Mouse (Mus musculus): ENCODE measurements at regions not wholly inside any gene's neighbourhood (a gene's known extent, or its start where the extent isn't known, plus 50 kb on each side); places are given as distances from the start of the nearest gene placed in this dataset.
A peak's percentile ranks its signal among the peaks of the same experiment; 100 is the strongest.

DNA sequence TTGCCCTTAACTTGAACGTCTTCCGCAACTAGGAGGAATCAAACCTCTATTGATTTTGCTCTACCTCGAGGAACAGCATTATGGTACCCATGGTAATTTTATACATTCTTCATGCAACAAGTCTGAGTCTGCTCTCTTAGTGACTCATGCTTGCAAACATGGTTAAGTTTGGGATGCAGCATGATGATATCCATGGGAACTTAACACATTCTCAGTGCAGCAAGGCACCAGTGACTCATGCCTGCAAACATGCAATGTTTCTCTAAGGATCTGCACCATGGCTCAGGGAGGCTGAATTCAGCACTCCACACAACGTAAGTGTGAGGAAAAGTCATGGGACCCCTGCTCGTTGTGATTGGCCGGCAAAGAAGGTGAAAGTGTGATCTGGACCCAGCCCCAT, 487.1 kb upstream of the Kdm8 start:
- H3K4me1 ChIP-seq (ENCODE audit: control insufficient read depth, insufficient read depth, low read length) = no peaks in the 10 kb centered on the region
- H3K27me3 ChIP-seq (replicated peaks; ENCODE audit: control insufficient read depth, insufficient read depth, low read length) = no peaks in the 10 kb centered on the region
- no peak overlapping the region for H3K4me3 ChIP-seq (ENCODE audit: low read depth, low read length)
- H3K9ac ChIP-seq (ENCODE audit: low read depth, low read length) = no peak overlapping the region
- no peak for DNase-seq (ENCODE audit: low spot score)
- no peak overlapping the region for H3K4me2 ChIP-seq (ENCODE audit: low read depth, low read length)
- no peaks in the 10 kb centered on the region for H3K9me3 ChIP-seq (ENCODE audit: control insufficient read depth, low read length)
- H3K27ac ChIP-seq (replicated peaks; ENCODE audit: low read depth, low read length) = no peak overlapping the region
- no peaks in the 10 kb centered on the region for H3K36me3 ChIP-seq (ENCODE audit: control insufficient read depth, insufficient read depth, low read length)
- ATAC-seq (ENCODE audit: low read depth) = no peak
- WGBS = 84% methylated on average over 6 of the region's 6 CpGs

GRCm38 (mm10) chr7:124974870-124975488, 469.5 kb upstream of the Kdm8 start:
- Histone ChIP-seq H3K36me3 (ENCODE audit: control insufficient read depth, insufficient read depth, low read length) (no peaks in the 10 kb centered on the region), H3K9ac (ENCODE audit: low read depth, low read length) (no peak overlapping the region), H3K9me3 (ENCODE audit: control insufficient read depth, low read length) (no peaks in the 10 kb centered on the region), H3K4me2 (ENCODE audit: low read depth, low read length) (no peak overlapping the region), H3K27me3 (replicated peaks; ENCODE audit: control insufficient read depth, insufficient read depth, low read length) (no peaks in the 10 kb centered on the region), H3K4me1 (ENCODE audit: control insufficient read depth, insufficient read depth, low read length) (no peaks in the 10 kb centered on the region), H3K27ac (replicated peaks; ENCODE audit: low read depth, low read length) (no peak overlapping the region), H3K4me3 (ENCODE audit: low read depth, low read length) (no peak overlapping the region)
- DNase-seq (ENCODE audit: low spot score) (no peak), ATAC-seq (ENCODE audit: low read depth) (no peak)
- 62% methylated on average over 5 of the region's 5 CpGs for WGBS

- Histone ChIP-seq H3K27ac (replicated peaks; ENCODE audit: low read depth, low read length) (no peak overlapping the region), H3K27me3 (replicated peaks; ENCODE audit: control insufficient read depth, insufficient read depth, low read length) (no peaks in the 10 kb centered on the region), H3K4me1 (ENCODE audit: control insufficient read depth, insufficient read depth, low read length) (no peaks in the 10 kb centered on the region), H3K4me2 (ENCODE audit: low read depth, low read length) (no peak overlapping the region), H3K9me3 (ENCODE audit: control insufficient read depth, low read length) (no peaks in the 10 kb centered on the region), H3K4me3 (ENCODE audit: low read depth, low read length) (no peak overlapping the region), H3K9ac (ENCODE audit: low read depth, low read length) (no peak overlapping the region), H3K36me3 (ENCODE audit: control insufficient read depth, insufficient read depth, low read length) (no peaks in the 10 kb centered on the region)
- 73% methylated on average over 5 of the region's 5 CpGs for WGBS
- peak; percentile 54 for DNase-seq (ENCODE audit: low spot score)
- no peak for ATAC-seq (ENCODE audit: low read depth)
Observed at GRCm38 (mm10) chr7:124989456-124989855, 455.0 kb upstream of the Kdm8 start.

- Histone ChIP-seq H3K4me1 (ENCODE audit: control insufficient read depth, insufficient read depth, low read length) (no peaks in the 10 kb centered on the region), H3K4me3 (ENCODE audit: low read depth, low read length) (no peak overlapping the region), H3K9ac (ENCODE audit: low read depth, low read length) (no peak overlapping the region), H3K9me3 (ENCODE audit: control insufficient read depth, low read length) (no peaks in the 10 kb centered on the region), H3K27me3 (replicated peaks; ENCODE audit: control insufficient read depth, insufficient read depth, low read length) (no peaks in the 10 kb centered on the region), H3K27ac (replicated peaks; ENCODE audit: low read depth, low read length) (no peak overlapping the region), H3K36me3 (ENCODE audit: control insufficient read depth, insufficient read depth, low read length) (no peaks in the 10 kb centered on the region), H3K4me2 (ENCODE audit: low read depth, low read length) (no peak overlapping the region)
- DNase-seq (ENCODE audit: low spot score) (peak; percentile 60), ATAC-seq (ENCODE audit: low read depth) (no peak)
- WGBS = 20% methylated on average over 13 of the region's 13 CpGs
Observed at GRCm38 (mm10) chr7:124990695-124991094, 453.8 kb upstream of the Kdm8 start.

DNA sequence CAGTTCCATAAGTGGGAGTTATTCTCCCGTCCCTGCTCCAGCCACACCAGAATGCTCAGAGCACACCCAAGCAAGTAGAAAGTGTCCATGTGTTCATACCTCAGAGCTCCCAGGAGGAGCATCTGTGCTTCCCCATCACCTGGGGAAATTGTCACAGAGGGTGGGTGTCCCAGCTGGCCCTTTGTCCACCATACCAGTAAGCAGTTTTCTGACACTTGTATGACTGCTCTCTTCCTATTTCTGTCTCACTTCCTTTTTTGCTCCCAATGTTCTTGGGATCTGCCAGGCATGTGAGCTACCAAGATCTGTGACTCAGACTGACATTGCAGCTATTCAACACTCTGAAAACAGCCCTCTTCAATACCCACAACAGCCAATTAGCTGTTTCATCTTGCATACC, 447.9 kb upstream of the Kdm8 start:
- Histone ChIP-seq H3K27me3 (replicated peaks; ENCODE audit: control insufficient read depth, insufficient read depth, low read length) (no peaks in the 10 kb centered on the region), H3K9ac (ENCODE audit: low read depth, low read length) (no peak overlapping the region), H3K4me2 (ENCODE audit: low read depth, low read length) (no peak overlapping the region), H3K27ac (replicated peaks; ENCODE audit: low read depth, low read length) (no peak overlapping the region), H3K4me1 (ENCODE audit: control insufficient read depth, insufficient read depth, low read length) (no peaks in the 10 kb centered on the region), H3K36me3 (ENCODE audit: control insufficient read depth, insufficient read depth, low read length) (no peaks in the 10 kb centered on the region), H3K4me3 (ENCODE audit: low read depth, low read length) (no peak overlapping the region), H3K9me3 (ENCODE audit: control insufficient read depth, low read length) (no peaks in the 10 kb centered on the region)
- DNase-seq (ENCODE audit: low spot score) (no peak), ATAC-seq (ENCODE audit: low read depth) (no peak)
- WGBS = 89% methylated on average over 1 of the region's 1 CpGs

DNA sequence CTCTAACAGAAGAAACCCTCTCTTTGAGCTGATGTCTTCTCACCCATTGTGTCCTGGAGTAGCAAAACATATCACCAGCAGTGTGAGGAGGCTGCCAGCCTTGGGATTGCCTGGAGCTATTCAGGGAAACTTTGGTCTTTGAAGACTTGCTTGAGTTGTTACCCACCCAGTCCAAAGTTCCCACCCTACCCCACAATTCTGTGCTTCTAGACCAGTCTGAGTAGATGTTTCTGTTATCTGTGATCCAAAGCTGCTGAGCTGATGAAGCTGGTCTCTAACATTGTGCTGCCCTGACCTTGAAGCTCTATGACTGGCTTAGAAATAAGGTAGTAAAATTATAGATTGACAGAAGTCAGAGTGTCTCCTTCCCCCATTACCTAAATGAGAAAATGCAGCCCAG, 443.8 kb upstream of the Kdm8 start:
- Histone ChIP-seq H3K9me3 (ENCODE audit: control insufficient read depth, low read length) (no peaks in the 10 kb centered on the region), H3K27me3 (replicated peaks; ENCODE audit: control insufficient read depth, insufficient read depth, low read length) (no peaks in the 10 kb centered on the region), H3K4me1 (ENCODE audit: control insufficient read depth, insufficient read depth, low read length) (no peaks in the 10 kb centered on the region), H3K4me3 (ENCODE audit: low read depth, low read length) (no peak overlapping the region), H3K4me2 (ENCODE audit: low read depth, low read length) (no peak overlapping the region), H3K36me3 (ENCODE audit: control insufficient read depth, insufficient read depth, low read length) (no peaks in the 10 kb centered on the region), H3K9ac (ENCODE audit: low read depth, low read length) (no peak overlapping the region), H3K27ac (replicated peaks; ENCODE audit: low read depth, low read length) (no peak overlapping the region)
- DNase-seq (ENCODE audit: low spot score) (no peak), ATAC-seq (ENCODE audit: low read depth) (no peak)

GRCm38 (mm10) chr7:125005638-125006037, 438.8 kb upstream of the Kdm8 start:
- H3K27ac ChIP-seq (replicated peaks; ENCODE audit: low read depth, low read length) = no peak overlapping the region
- no peaks in the 10 kb centered on the region for H3K36me3 ChIP-seq (ENCODE audit: control insufficient read depth, insufficient read depth, low read length)
- no peak for DNase-seq (ENCODE audit: low spot score)
- H3K4me2 ChIP-seq (ENCODE audit: low read depth, low read length) = no peak overlapping the region
- WGBS = 81% methylated on average over 3 of the region's 3 CpGs
- no peaks in the 10 kb centered on the region for H3K9me3 ChIP-seq (ENCODE audit: control insufficient read depth, low read length)
- no peak overlapping the region for H3K9ac ChIP-seq (ENCODE audit: low read depth, low read length)
- no peak overlapping the region for H3K4me3 ChIP-seq (ENCODE audit: low read depth, low read length)
- no peak for ATAC-seq (ENCODE audit: low read depth)
- no peaks in the 10 kb centered on the region for H3K27me3 ChIP-seq (replicated peaks; ENCODE audit: control insufficient read depth, insufficient read depth, low read length)
- no peaks in the 10 kb centered on the region for H3K4me1 ChIP-seq (ENCODE audit: control insufficient read depth, insufficient read depth, low read length)

DNA sequence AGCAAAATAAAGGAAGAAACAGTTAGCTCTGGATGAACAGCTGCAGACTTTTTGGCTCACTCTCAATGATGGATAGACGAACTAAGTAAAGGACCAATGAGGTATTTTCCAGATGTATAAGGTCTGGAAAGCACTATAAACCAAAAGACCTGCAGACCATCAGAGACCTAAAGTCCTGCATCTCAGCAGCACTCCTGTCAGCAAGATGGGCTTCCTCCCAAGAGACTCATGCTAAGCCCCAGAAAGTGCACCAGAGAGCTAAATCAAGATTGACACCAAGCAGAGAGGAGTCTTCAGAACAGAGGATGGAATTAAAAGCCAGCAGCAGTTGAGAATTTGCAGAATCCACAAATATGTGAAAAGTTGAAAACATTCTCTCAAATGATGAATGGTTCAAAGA, 425.2 kb upstream of the Kdm8 start:
- H3K36me3 ChIP-seq (ENCODE audit: control insufficient read depth, insufficient read depth, low read length) = no peaks in the 10 kb centered on the region
- no peaks in the 10 kb centered on the region for H3K27me3 ChIP-seq (replicated peaks; ENCODE audit: control insufficient read depth, insufficient read depth, low read length)
- 56% methylated on average over 1 of the region's 1 CpGs for WGBS
- H3K4me3 ChIP-seq (ENCODE audit: low read depth, low read length) = no peak overlapping the region
- no peak overlapping the region for H3K9ac ChIP-seq (ENCODE audit: low read depth, low read length)
- peak; percentile 9 for DNase-seq (ENCODE audit: low spot score)
- H3K4me1 ChIP-seq (ENCODE audit: control insufficient read depth, insufficient read depth, low read length) = no peaks in the 10 kb centered on the region
- H3K9me3 ChIP-seq (ENCODE audit: control insufficient read depth, low read length) = no peaks in the 10 kb centered on the region
- ATAC-seq (ENCODE audit: low read depth) = no peak
- no peak overlapping the region for H3K27ac ChIP-seq (replicated peaks; ENCODE audit: low read depth, low read length)
- H3K4me2 ChIP-seq (ENCODE audit: low read depth, low read length) = no peak overlapping the region

DNA sequence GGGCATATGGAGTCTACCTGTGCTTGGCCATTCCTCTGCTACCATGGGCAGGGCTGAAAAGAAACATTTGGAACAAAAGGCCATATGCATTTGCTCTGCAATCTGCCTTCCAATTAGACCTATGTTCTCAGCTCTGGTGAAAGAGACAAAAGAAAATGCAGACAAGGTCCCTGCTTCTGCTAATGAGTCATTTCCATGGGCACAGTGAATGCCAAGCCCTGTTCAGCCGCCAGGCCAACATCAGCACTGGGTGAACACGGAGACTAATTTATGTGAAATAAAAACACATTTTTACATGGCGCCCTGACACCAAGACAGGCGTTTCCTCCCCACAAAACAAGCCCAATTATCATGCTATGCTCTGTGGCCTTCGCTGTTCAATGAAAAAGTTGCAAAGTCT, 419.5 kb upstream of the Kdm8 start:
- Histone ChIP-seq H3K4me3 (ENCODE audit: low read depth, low read length) (no peak overlapping the region), H3K9ac (ENCODE audit: low read depth, low read length) (no peak overlapping the region), H3K27ac (replicated peaks; ENCODE audit: low read depth, low read length) (no peak overlapping the region), H3K36me3 (ENCODE audit: control insufficient read depth, insufficient read depth, low read length) (no peaks in the 10 kb centered on the region), H3K27me3 (replicated peaks; ENCODE audit: control insufficient read depth, insufficient read depth, low read length) (no peaks in the 10 kb centered on the region), H3K9me3 (ENCODE audit: control insufficient read depth, low read length) (0 out of 2 replicates have a peak, but pooled peaks cover 3% of the 10 kb centered on the region), H3K4me1 (ENCODE audit: control insufficient read depth, insufficient read depth, low read length) (no peaks in the 10 kb centered on the region), H3K4me2 (ENCODE audit: low read depth, low read length) (no peak overlapping the region)
- no peak for DNase-seq (ENCODE audit: low spot score)
- WGBS = 73% methylated on average over 5 of the region's 5 CpGs
- ATAC-seq (ENCODE audit: low read depth) = no peak

Data from embryonic facial prominence, embryonic 14.5 days (tissue).